Mouse (Mus musculus) olfactory bulb, adult 2 months (tissue): ENCODE results near the gene Exoc4. TPM values are rescaled to one million over a fixed set of nuclear protein-coding genes. Genes with fewer than 3 reads are reported as not detected.

Experiments used
- H3K27ac ChIP-seq: fragments of 200-500 bp; 2 replicates; pipeline ENCODE4 v1.5.1; 2012; ENCODE audit warnings: low read depth, low read length; ENCODE audit not compliant: insufficient read depth
- H3K4me1 ChIP-seq: fragments of 200-500 bp; 2 replicates; pipeline ENCODE4 v1.6.1; 2012; ENCODE audit warnings: low read length; ENCODE audit not compliant: control insufficient read depth, insufficient read depth
- H3K4me3 ChIP-seq: fragments of 200-500 bp; 2 replicates; pipeline ENCODE4 v1.5.1; 2012; ENCODE audit warnings: mild to moderate bottlenecking, low read depth, low read length, moderate library complexity; ENCODE audit not compliant: insufficient read depth
- CTCF ChIP-seq: fragments of 200-500 bp; IDR thresholded peaks from 2 replicates; pipeline ENCODE4 v1.5.1; 2012; ENCODE audit warnings: low read depth, mild to moderate bottlenecking, low read length, moderate library complexity; ENCODE audit not compliant: insufficient read depth
- POLR2A ChIP-seq: fragments of 200-500 bp; IDR thresholded peaks from 2 replicates; pipeline ENCODE4 v1.6.1; 2012; ENCODE audit warnings: mild to moderate bottlenecking, low read depth, low read length, moderate library complexity; ENCODE audit not compliant: insufficient read depth
- WGBS: fragments of 180-500 bp; shearing (Covaris S2); methylation state at CpG from one replicate; pipeline ENCODE4 v1.1.7; 2018; 5-methylcytosine and 5-hydroxymethylcytosine counted together
- polyA plus RNA-seq: library from polyadenylated mRNA; stranded (reverse); fragments of >200 nt; gene quantifications from 2 replicates; pipeline ENCODE4 v1.2.4, GENCODE M21; 2012; ENCODE audit warnings: low replicate concordance; ENCODE audit not compliant: missing spikeins, insufficient read depth, insufficient read length

Gene Exoc4
- polyA plus RNA-seq, 1 experiment, result not detected

- H3K4me3 ChIP-seq, result no peak overlapping the region
- 81% methylated on average over 2 of the region's 2 CpGs for WGBS
- peaks cover 13% of the 10 kb centered on the region for H3K4me1 ChIP-seq
- no peak overlapping the region for H3K27ac ChIP-seq
- no peak for TF ChIP-seq POLR2A
- TF ChIP-seq CTCF, result no peak
Measured at GRCm38 (mm10) chr6:33823171-33823570, 574.3 kb downstream of the Exoc4 start.

- WGBS, result 21% methylated on average over 6 of the region's 6 CpGs
- no peak overlapping the region for H3K4me3 ChIP-seq
- H3K4me1 ChIP-seq, result peaks cover 13% of the 10 kb centered on the region
- H3K27ac ChIP-seq, result peak overlapping the region; percentile 67; the same call in 1 of the 2 replicates
- no peak for TF ChIP-seq CTCF
- no peak for TF ChIP-seq POLR2A
Measured at GRCm38 (mm10) chr6:33823777-33824302, 575.0 kb downstream of the Exoc4 start.

DNA sequence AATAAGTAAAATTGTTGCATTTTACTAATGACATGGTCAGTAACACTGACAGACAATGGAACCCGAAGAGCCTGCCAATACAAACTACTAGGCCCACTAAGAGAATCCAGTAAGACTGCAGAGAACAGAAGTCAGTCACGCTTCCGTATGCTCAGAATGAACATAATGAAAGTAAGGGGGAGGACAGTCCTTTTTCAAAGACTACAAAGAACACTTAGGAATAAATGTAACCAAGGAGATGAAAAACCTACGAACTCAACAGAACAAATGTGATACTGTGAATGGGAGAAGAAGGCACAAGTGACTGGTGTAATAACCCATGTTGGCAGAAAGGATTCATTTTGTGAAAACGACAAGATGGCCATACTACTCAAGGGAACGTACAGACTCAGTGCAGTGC, 579.6 kb downstream of the Exoc4 start:
- 66% methylated on average over 6 of the region's 6 CpGs for WGBS
- H3K4me1 ChIP-seq, result peaks cover 4% of the 10 kb centered on the region
- TF ChIP-seq POLR2A, result no peak
- TF ChIP-seq CTCF, result no peak
- no peak overlapping the region for H3K4me3 ChIP-seq
- no peak overlapping the region for H3K27ac ChIP-seq

- Histone ChIP-seq H3K4me3 (no peak overlapping the region), H3K27ac (no peak overlapping the region), H3K4me1 (no peaks in the 10 kb centered on the region)
- TF ChIP-seq POLR2A (no peak), CTCF (no peak)
- WGBS, result 97% methylated on average over 4 of the region's 4 CpGs
Measured at GRCm38 (mm10) chr6:33829261-33829660, 580.4 kb downstream of the Exoc4 start.

- TF ChIP-seq POLR2A (no peak), CTCF (no peak)
- no peak overlapping the region for H3K27ac ChIP-seq
- WGBS, result 81% methylated on average over 3 of the region's 3 CpGs
- H3K4me1 ChIP-seq, result no peaks in the 10 kb centered on the region
- no peak overlapping the region for H3K4me3 ChIP-seq
Measured at GRCm38 (mm10) chr6:33831276-33831675, 582.4 kb downstream of the Exoc4 start.

DNA sequence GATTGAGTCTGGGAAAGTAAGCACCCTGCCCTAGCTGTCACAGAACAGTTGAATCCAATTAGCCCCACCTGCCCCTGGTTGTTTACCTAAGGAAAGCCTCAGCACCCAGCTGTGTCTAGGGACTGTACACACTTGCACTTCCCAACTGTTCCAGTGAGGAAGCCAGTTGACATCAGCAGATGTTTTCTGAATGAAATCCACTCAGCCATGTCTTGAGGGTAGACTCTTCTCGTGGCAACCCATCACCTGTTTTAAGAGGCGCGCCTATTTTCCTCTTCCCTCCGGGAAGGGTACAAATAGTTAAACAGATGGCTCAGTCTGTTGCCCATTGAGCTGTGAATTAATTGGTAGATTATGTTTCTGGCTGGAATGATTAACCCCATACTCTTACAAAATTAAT, 584.1 kb downstream of the Exoc4 start:
- Histone ChIP-seq H3K27ac (no peak overlapping the region), H3K4me1 (no peaks in the 10 kb centered on the region), H3K4me3 (no peak overlapping the region)
- 85% methylated on average over 4 of the region's 4 CpGs for WGBS
- no peak for TF ChIP-seq POLR2A
- TF ChIP-seq CTCF, result no peak

- Histone ChIP-seq H3K4me1 (no peaks in the 10 kb centered on the region), H3K4me3 (no peak overlapping the region), H3K27ac (no peak overlapping the region)
- WGBS, result 81% methylated on average over 3 of the region's 3 CpGs
- TF ChIP-seq POLR2A, result no peak
- no peak for TF ChIP-seq CTCF
Measured at GRCm38 (mm10) chr6:33836048-33836780, 587.3 kb downstream of the Exoc4 start.

- H3K4me3 ChIP-seq, result no peak overlapping the region
- WGBS, result 33% methylated on average over 1 of the region's 1 CpGs
- TF ChIP-seq CTCF, result no peak
- no peak for TF ChIP-seq POLR2A
- H3K4me1 ChIP-seq, result 0 out of 2 replicates have a peak, but pooled peaks cover 1% of the 10 kb centered on the region
- no peak overlapping the region; the same call in 1 of the 2 replicates for H3K27ac ChIP-seq
Measured at GRCm38 (mm10) chr6:33842901-33843300, 594.0 kb downstream of the Exoc4 start.

DNA sequence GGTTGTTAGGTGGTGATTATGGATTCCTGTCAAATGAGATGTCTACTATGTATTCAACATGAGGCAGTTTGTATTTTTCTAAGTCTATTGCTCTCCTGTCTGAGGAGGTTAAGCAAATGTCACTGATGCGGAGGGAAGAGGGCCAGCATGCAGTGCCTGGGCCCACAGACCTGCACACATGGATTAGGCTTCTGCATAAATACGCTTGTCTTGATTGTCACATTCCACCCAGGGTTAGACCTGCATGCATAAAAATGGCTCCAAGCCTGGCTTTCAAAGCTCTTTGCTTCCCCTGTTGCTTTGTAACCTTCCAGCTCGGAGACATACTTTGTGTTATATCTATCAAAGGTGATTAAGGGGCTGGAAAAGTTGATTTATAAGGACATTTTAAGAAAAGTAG, 610.2 kb downstream of the Exoc4 start:
- TF ChIP-seq POLR2A (no peak), CTCF (no peak)
- WGBS, result 86% methylated on average over 3 of the region's 3 CpGs
- Histone ChIP-seq H3K4me3 (no peak overlapping the region), H3K27ac (no peak overlapping the region), H3K4me1 (peaks cover 3% of the 10 kb centered on the region)

DNA sequence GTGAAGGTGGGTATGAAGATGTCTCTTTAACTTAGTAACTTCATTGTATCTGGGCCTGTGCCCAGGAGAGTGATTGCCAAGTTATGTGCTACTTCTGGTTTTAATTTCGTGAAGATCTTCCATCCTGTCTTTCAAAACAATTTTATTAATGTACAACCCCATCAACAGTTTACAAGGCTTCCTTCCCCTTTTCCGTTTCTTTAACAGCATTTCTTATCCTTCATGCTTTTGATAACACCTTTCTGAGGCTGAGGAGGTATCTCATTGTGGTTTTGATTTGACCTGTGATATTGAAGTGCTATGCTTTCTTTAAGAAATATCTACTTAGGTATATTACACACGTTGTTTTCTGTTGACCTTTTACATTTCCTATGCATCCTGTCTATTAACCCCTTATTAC, 616.9 kb downstream of the Exoc4 start:
- Histone ChIP-seq H3K27ac (no peak overlapping the region), H3K4me1 (peaks cover 5% of the 10 kb centered on the region), H3K4me3 (no peak overlapping the region)
- WGBS, result 78% methylated on average over 3 of the region's 3 CpGs
- TF ChIP-seq CTCF (no peak), POLR2A (no peak)
